Mouse (Mus musculus) neural tube, embryonic 14.5 days (tissue): ENCODE data around the gene Lat. TPM values are rescaled to one million over a fixed set of nuclear protein-coding genes. Genes with fewer than 3 reads are reported as not detected.
"Not testable (repeated sequence)": the region's sequence is repeated elsewhere in the genome, so short reads cannot be mapped to it uniquely, and the experiment has no call there.

ENCODE experiments used
- ATAC-seq: fragments of 200-750 bp; cut with Nextera tagmentation; 2 replicates; pipeline ENCODE4 v1.8.0; 2017; ENCODE audit warnings: low read depth, mild to moderate bottlenecking, moderate TSS enrichment, moderate library complexity
- H3K27ac ChIP-seq: fragments of 300-500 bp; sonication (generic); 2 replicates; pipeline ENCODE4 v1.5.1; 2014; ENCODE audit warnings: low read depth, mild to moderate bottlenecking, control low read depth, low read length, moderate library complexity, mixed read lengths
- H3K27me3 ChIP-seq: fragments of 300-500 bp; sonication (generic); 2 replicates; pipeline ENCODE4 v1.6.1; 2014; ENCODE audit warnings: low read length; ENCODE audit not compliant: control insufficient read depth, insufficient read depth
- H3K36me3 ChIP-seq: fragments of 300-500 bp; sonication (generic); 2 replicates; pipeline ENCODE4 v1.6.1; 2014; ENCODE audit warnings: low read length, mixed read lengths; ENCODE audit not compliant: control insufficient read depth, insufficient read depth
- H3K4me1 ChIP-seq: fragments of 300-500 bp; sonication (generic); 2 replicates; pipeline ENCODE4 v1.6.1; 2014; ENCODE audit warnings: low read length; ENCODE audit not compliant: control insufficient read depth, insufficient read depth
- H3K4me2 ChIP-seq: fragments of 300-500 bp; sonication (generic); 2 replicates; pipeline ENCODE4 v1.6.1; 2014; ENCODE audit warnings: mild to moderate bottlenecking, low read depth, low read length, control low read depth
- H3K4me3 ChIP-seq: fragments of 300-500 bp; sonication (generic); 2 replicates; pipeline ENCODE4 v1.5.1; 2014; ENCODE audit warnings: low read depth, low read length, control low read depth, mixed read lengths
- H3K9ac ChIP-seq: fragments of 300-500 bp; sonication (generic); replicated peaks from 2 replicates; pipeline ENCODE4 v1.6.1; 2014; ENCODE audit warnings: low read depth, mild to moderate bottlenecking, control low read depth, low read length, mixed read lengths
- H3K9me3 ChIP-seq: fragments of 300-500 bp; sonication (generic); 2 replicates; pipeline ENCODE4 v1.6.1; 2016; ENCODE audit warnings: low read length; ENCODE audit not compliant: control insufficient read depth
- WGBS: fragments of 180-500 bp; shearing (Covaris S2); extraction: QIAGEN DNeasy Blood & Tissue Kit; methylation state at CpG from one replicate; pipeline ENCODE4 v1.1.7; 2014; 5-methylcytosine and 5-hydroxymethylcytosine counted together
- microRNA-seq: library from miRNA; unstranded; fragments of <30 nt; microRNA quantifications from one replicate; pipeline ENCODE4, GENCODE M21; 2016
- polyA plus RNA-seq: library from polyadenylated mRNA; unstranded; fragments of >200 nt; fragmentation: Nextera tagmentation; extraction: Ambion mirVana; gene quantifications from 2 replicates; pipeline ENCODE4 v1.2.1, GENCODE M21; 2014

The Lat gene
- polyA plus RNA-seq, 1 experiment from 2014 or later, result 1.3 TPM

DNA sequence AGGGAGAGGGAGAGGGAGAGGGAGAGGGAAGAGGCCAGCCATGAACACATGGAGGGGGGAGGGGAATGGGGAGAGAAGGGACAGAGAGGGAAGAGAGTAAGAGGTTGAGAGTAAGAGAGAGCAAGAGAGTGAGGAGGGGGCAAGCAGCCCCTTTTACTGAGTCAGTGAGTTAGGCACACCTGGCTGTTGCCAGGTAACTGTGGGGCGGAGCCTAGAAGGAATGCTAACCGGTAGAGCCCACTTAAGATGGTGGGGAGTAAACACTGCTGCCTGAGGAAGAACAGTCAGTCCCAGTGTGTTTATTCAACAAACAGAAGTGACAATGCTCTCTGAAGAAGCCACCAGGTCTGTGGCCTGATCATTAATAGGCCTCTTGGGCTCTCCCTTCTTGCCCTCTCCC is 38.7 kb downstream of the Lat start:
- no peaks in the 10 kb centered on the region for H3K36me3 ChIP-seq
- H3K27ac ChIP-seq, result no peak overlapping the region
- H3K9me3 ChIP-seq, result no peaks in the 10 kb centered on the region
- 53% methylated on average over 2 of the region's 2 CpGs for WGBS
- no peak overlapping the region for H3K4me2 ChIP-seq
- no peaks in the 10 kb centered on the region for H3K27me3 ChIP-seq
- H3K4me1 ChIP-seq, result no peaks in the 10 kb centered on the region
- no peak for ATAC-seq
- no peak overlapping the region for H3K4me3 ChIP-seq
- H3K9ac ChIP-seq, result no peak overlapping the region

DNA sequence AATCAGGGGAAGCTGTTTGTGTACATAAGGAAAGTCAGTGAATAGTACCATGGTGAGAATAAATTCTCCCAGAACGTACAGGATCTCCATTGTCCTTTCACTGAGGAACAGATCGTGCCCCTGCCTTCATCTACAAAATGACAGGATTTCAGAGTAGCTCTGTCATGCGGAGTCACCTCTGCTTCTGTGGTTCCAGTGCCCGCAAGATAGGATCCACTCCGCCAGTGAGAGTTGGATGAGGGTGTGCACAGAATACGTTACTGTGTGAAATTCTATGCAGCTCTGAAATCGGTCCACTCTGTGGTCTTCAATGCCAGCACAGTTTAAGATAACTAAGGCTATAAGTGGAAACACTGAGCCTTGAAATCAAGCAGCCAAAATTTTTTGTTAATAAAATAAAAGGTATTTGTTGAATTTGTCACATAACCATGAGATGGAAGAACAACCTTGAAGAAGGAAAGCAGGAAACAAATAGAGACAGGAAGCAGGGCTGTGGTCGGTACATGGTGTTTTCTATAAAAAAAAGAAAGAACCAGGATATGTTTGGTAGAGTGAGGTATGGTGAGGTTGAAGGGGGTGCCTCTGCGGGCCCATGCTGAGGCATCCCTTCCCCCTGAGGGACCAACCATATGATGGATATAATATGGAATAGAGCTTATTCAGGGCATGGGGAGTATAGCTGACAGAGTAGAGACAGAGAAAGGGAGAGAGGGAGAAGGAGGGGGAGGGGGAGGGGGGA is 39.3 kb downstream of the Lat start:
- Histone ChIP-seq H3K9me3 (no peaks in the 10 kb centered on the region), H3K27ac (no peak overlapping the region), H3K4me2 (no peak overlapping the region), H3K4me1 (no peaks in the 10 kb centered on the region), H3K4me3 (no peak overlapping the region), H3K27me3 (no peaks in the 10 kb centered on the region), H3K36me3 (no peaks in the 10 kb centered on the region), H3K9ac (no peak overlapping the region)
- ATAC-seq, result no peak
- 87% methylated on average over 9 of the region's 9 CpGs for whole genome bisulfite sequencing

DNA sequence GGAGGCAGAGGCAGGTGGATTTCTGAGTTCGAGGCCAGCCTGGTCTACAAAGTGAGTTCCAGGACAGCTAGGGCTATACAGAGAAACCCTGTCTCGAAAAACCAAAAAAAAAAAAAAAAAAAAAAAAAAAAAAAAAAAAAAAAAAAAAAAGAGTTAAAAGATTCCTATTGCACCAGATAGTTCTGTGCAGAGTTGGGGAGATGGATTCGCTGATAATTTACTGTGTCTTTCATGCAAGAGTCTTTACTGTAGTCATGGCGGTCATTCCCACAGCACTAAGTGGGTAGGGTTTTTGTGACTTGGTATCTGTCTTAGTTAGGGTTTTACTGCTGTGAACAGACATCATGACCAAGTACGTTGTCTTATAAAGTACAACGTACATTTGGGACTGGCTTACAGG is 40.5 kb downstream of the Lat start:
- not testable (repeated sequence) for H3K9ac ChIP-seq, H3K27ac ChIP-seq, H3K4me1 ChIP-seq, ATAC-seq, H3K4me3 ChIP-seq, H3K27me3 ChIP-seq, H3K4me2 ChIP-seq, H3K9me3 ChIP-seq, H3K36me3 ChIP-seq
- WGBS, result 85% methylated on average over 5 of the region's 6 CpGs

DNA sequence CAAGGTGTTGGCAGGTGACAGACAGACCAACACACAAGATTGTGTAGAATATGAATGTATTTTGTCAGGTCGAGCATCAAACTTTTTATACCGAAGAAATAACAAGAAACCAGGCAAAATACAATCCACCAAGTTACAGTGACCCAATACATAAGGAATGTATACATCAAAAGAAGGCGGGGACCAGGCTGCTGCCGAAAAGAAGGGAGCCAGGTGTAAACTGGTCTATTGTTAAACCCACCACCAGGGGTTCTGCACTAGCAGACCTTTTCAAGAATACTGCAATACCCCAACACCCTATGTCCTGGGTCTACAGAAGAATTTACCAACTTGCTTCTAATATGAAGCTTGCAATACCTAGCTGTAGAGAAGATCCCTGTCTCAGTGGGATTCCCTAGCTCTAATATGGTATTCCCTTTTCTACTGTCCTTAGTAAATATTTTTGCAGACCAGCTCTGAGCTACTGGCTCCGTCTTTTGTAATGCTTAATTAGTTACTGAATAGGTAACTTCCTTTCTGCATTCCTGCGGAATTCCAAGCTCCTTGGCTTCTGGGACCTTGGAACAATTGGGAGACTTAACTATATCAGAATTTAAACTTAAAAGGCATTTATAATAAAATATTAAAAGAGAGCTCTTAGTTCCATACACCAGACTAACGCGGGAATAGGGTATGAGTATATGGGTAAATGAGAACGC is 43.6 kb downstream of the Lat start:
- H3K9ac ChIP-seq, H3K9me3 ChIP-seq, H3K27ac ChIP-seq, H3K27me3 ChIP-seq, H3K4me2 ChIP-seq, H3K4me3 ChIP-seq, H3K36me3 ChIP-seq, ATAC-seq, H3K4me1 ChIP-seq: not testable (repeated sequence)
- WGBS, result 26% methylated on average over 9 of the region's 9 CpGs

DNA sequence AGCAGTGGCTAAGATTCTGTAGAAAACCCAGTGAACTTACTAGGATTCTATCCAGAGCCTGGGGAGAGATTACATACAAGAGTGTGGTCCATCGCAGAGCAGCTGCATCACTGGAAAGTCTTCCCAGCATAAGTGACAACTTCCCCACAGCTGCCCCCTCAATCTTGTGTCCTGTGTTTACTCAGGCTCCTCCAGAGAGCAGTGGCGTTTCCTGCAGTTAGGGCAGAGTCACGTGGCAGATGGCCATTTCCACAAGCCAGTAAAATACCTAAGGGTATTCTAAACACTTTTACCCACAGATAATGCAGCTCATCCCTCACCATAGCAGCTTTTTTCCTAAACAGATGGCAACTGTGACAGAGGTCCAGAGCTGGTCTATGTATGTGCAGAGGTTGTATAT is 44.6 kb downstream of the Lat start:
- Histone ChIP-seq H3K4me3 (no peak overlapping the region), H3K4me1 (no peaks in the 10 kb centered on the region), H3K9ac (no peak overlapping the region), H3K36me3 (no peaks in the 10 kb centered on the region), H3K4me2 (no peak overlapping the region), H3K27ac (no peak overlapping the region), H3K9me3 (no peaks in the 10 kb centered on the region), H3K27me3 (no peaks in the 10 kb centered on the region)
- no peak for ATAC-seq
- WGBS, result 38% methylated on average over 3 of the region's 3 CpGs

DNA sequence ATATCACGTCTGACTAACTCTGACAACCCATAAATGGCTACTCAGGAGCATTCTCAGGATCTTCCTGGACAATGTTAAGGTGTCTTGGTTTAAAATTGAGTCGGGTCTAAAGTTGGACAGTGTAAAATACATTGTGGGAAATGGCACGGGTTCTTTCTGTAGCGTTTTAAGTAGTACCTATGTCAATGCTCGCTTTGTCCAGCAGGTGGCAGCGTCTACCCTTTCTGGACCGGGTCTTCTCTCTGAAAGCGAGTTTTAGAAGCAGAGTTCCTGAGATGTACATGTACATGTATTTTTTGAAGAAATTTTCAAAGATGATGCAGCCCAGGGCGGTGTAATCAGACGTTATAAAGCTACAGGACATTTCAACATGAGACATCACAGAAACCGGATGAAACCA is 45.6 kb downstream of the Lat start:
- Histone ChIP-seq H3K4me1 (no peaks in the 10 kb centered on the region), H3K27me3 (no peaks in the 10 kb centered on the region), H3K9me3 (no peaks in the 10 kb centered on the region), H3K4me2 (no peak overlapping the region), H3K27ac (no peak overlapping the region), H3K9ac (no peak overlapping the region), H3K36me3 (no peaks in the 10 kb centered on the region), H3K4me3 (no peak overlapping the region)
- WGBS, result 9% methylated on average over 11 of the region's 11 CpGs
- ATAC-seq, result no peak

DNA sequence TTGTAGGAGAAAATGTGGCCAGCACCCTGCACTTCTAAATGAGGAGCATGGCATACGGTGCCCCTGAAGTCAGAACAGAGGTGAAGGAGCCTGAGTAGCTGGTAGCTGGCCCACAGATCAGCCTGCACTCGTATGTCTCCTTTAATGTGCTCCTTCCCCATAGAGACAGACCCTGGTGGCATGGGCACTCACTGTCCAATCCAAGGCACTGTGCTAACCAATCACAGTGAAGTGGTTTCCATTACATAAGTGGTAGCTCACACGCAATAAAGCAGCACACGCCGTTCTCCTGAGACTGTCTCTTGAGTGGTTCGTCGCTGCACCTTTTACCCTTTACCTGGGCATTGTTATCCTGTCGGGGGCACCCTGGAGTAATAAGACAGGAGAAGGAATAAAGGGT is 55.1 kb downstream of the Lat start:
- no peak overlapping the region for H3K27ac ChIP-seq
- H3K9me3 ChIP-seq, result no peaks in the 10 kb centered on the region
- 71% methylated on average over 8 of the region's 8 CpGs for WGBS
- H3K27me3 ChIP-seq, result no peaks in the 10 kb centered on the region
- no peak overlapping the region for H3K9ac ChIP-seq
- H3K36me3 ChIP-seq, result no peaks in the 10 kb centered on the region
- H3K4me2 ChIP-seq, result no peak overlapping the region
- H3K4me3 ChIP-seq, result no peak overlapping the region
- H3K4me1 ChIP-seq, result no peaks in the 10 kb centered on the region
- no peak for ATAC-seq

Small RNAs within 50 kb of the gene (microRNA-seq; reads per million reads assigned to microRNA genes)
- not detected for gene Mir7058

Other genes with a start within 250 kb of the Lat start
- 68.3 and 77.2 TPM in 2 replicates for gene Xpo6, start 169.1 kb downstream of the Lat start, polyA plus RNA-seq
- 232 and 271 TPM in 2 replicates for gene Sbk1, start 97.0 kb downstream of the Lat start, polyA plus RNA-seq
- 63.4 and 64.5 TPM in 2 replicates for gene Spns1, start 7.9 kb upstream of the Lat start, polyA plus RNA-seq
- 3.4 TPM in 2 replicates for gene Nfatc2ip, start 27.2 kb upstream of the Lat start, polyA plus RNA-seq
- not detected in 2 replicates for gene Cd19, start 45.3 kb upstream of the Lat start, polyA plus RNA-seq
- gene Rabep2, start 59.2 kb upstream of the Lat start, polyA plus RNA-seq, result 19.8 and 22.3 TPM in 2 replicates
- gene Atp2a1, start 93.5 kb upstream of the Lat start, polyA plus RNA-seq, result 0.79 and 1.1 TPM in 2 replicates
- 59.5 and 61.1 TPM in 2 replicates for gene Sh2b1, start 105.9 kb upstream of the Lat start, polyA plus RNA-seq
- gene Tufm, start 117.8 kb upstream of the Lat start, polyA plus RNA-seq, result 133 and 137 TPM in 2 replicates
- gene Atxn2l, start 133.9 kb upstream of the Lat start, polyA plus RNA-seq, result 68.5 and 68.9 TPM in 2 replicates
- 156 and 171 TPM in 2 replicates for gene Eif3c, start 196.8 kb upstream of the Lat start, polyA plus RNA-seq
- gene Apobr, start 215.4 kb upstream of the Lat start, polyA plus RNA-seq, result 0.06 and 0.70 TPM in 2 replicates
- 24.9 and 26.6 TPM in 2 replicates for gene Cln3, start 216.2 kb upstream of the Lat start, polyA plus RNA-seq
- gene Il27, start 225.4 kb upstream of the Lat start, polyA plus RNA-seq, result not detected in 2 replicates